Mouse (Mus musculus) forebrain, embryonic 14.5 days (tissue): ENCODE results near the gene Ace2. TPM values are rescaled to one million over a fixed set of nuclear protein-coding genes. Genes with fewer than 3 reads are reported as not detected.

Experiments
- ATAC-seq: fragments of 200-750 bp; cut with Nextera tagmentation; 2 replicates; pipeline ENCODE4 v1.8.0; 2017; ENCODE audit warnings: mild to moderate bottlenecking, moderate library complexity
- DNase-seq: peaks from one replicate; pipeline ENCODE4 v3.0.0-alpha.2; 2015; ENCODE audit warnings: low spot score
- H3K27ac ChIP-seq: fragments of 300-500 bp; sonication (generic); 2 replicates; pipeline ENCODE4 v1.5.1; 2014; ENCODE audit warnings: low read depth, mild to moderate bottlenecking, control low read depth, low read length, moderate library complexity
- H3K27me3 ChIP-seq: fragments of 300-500 bp; sonication (generic); replicated peaks from 2 replicates; pipeline ENCODE4 v1.6.1; 2014; ENCODE audit warnings: low read length, control low read depth, mixed read lengths; ENCODE audit not compliant: control insufficient read depth, insufficient read depth
- H3K36me3 ChIP-seq: fragments of 300-500 bp; sonication (generic); 2 replicates; pipeline ENCODE4 v1.6.1; 2014; ENCODE audit warnings: low read length, control low read depth; ENCODE audit not compliant: control insufficient read depth, insufficient read depth
- H3K4me1 ChIP-seq: fragments of 300-500 bp; sonication (generic); 2 replicates; pipeline ENCODE4 v1.6.1; 2014; ENCODE audit warnings: antibody characterized with exemption, low read length, control low read depth; ENCODE audit not compliant: control insufficient read depth, insufficient read depth
- H3K4me2 ChIP-seq: fragments of 300-500 bp; sonication (generic); 2 replicates; pipeline ENCODE4 v1.6.1; 2014; ENCODE audit warnings: mild to moderate bottlenecking, control low read depth, low read length
- H3K4me3 ChIP-seq: fragments of 300-500 bp; sonication (generic); 2 replicates; pipeline ENCODE4 v1.5.1; 2014; ENCODE audit warnings: low read depth, low read length, control low read depth
- H3K9ac ChIP-seq: fragments of 300-500 bp; sonication (generic); 2 replicates; pipeline ENCODE4 v1.6.1; 2014; ENCODE audit warnings: mild to moderate bottlenecking, low read length, control low read depth, moderate library complexity
- H3K9me3 ChIP-seq: fragments of 300-500 bp; sonication (generic); replicated peaks from 2 replicates; pipeline ENCODE4 v1.6.1; 2016; ENCODE audit warnings: low read length, control low read depth, mixed read lengths; ENCODE audit not compliant: control insufficient read depth
- WGBS: fragments of 180-500 bp; shearing (Covaris S2); extraction: QIAGEN DNeasy Blood & Tissue Kit; methylation state at CpG from one replicate; pipeline ENCODE4 v1.1.7; 2014; 5-methylcytosine and 5-hydroxymethylcytosine counted together
- polyA plus RNA-seq: library from polyadenylated mRNA; unstranded; fragments of >200 nt; fragmentation: Nextera tagmentation; extraction: Ambion mirVana; gene quantifications from 2 replicates; pipeline ENCODE4 v1.2.1, GENCODE M21; 2014

Gene Ace2
- polyA plus RNA-seq, 1 experiment from 2014 or later: not detected

- Histone ChIP-seq H3K4me1 (no peaks in the 10 kb centered on the region), H3K9me3 (no peaks in the 10 kb centered on the region), H3K27me3 (no peaks in the 10 kb centered on the region), H3K9ac (no peak overlapping the region), H3K27ac (no peak overlapping the region), H3K36me3 (no peaks in the 10 kb centered on the region), H3K4me2 (no peak overlapping the region), H3K4me3 (no peak overlapping the region)
- no peak for ATAC-seq
- DNase-seq: no peak
- WGBS: 85% methylated on average over 5 of the region's 5 CpGs
These were observed 61.4 kb downstream of the Ace2 start for GRCm38 (mm10) chrX:164200547-164200946.

GRCm38 (mm10) chrX:164221989-164222388 is 82.9 kb downstream of the Ace2 start:
- no peak for DNase-seq
- Histone ChIP-seq H3K36me3 (no peaks in the 10 kb centered on the region), H3K4me2 (no peak overlapping the region), H3K27me3 (no peaks in the 10 kb centered on the region), H3K27ac (no peak overlapping the region), H3K9me3 (no peaks in the 10 kb centered on the region), H3K4me3 (no peak overlapping the region), H3K4me1 (no peaks in the 10 kb centered on the region), H3K9ac (no peak overlapping the region)
- ATAC-seq: no peak
- 70% methylated on average over 2 of the region's 2 CpGs for WGBS

GRCm38 (mm10) chrX:164233380-164233779 is 94.2 kb downstream of the Ace2 start:
- DNase-seq: peak; percentile 1
- Histone ChIP-seq H3K4me1 (no peaks in the 10 kb centered on the region), H3K4me3 (no peak overlapping the region), H3K9ac (no peak overlapping the region), H3K27me3 (no peaks in the 10 kb centered on the region), H3K4me2 (no peak overlapping the region), H3K9me3 (no peaks in the 10 kb centered on the region), H3K36me3 (no peaks in the 10 kb centered on the region), H3K27ac (no peak overlapping the region)
- WGBS: 64% methylated on average over 8 of the region's 8 CpGs
- no peak for ATAC-seq

Other genes with a start within 250 kb of the Ace2 start
- 113 and 144 TPM in 2 replicates for gene Ap1s2, start 230.3 kb upstream of the Ace2 start, polyA plus RNA-seq
- gene Zrsr2, start 180.7 kb upstream of the Ace2 start, polyA plus RNA-seq: 42.3 and 43.8 TPM in 2 replicates
- gene Car5b, start 111.3 kb upstream of the Ace2 start, polyA plus RNA-seq: 0.22 and 0.34 TPM in 2 replicates
- gene Siah1b, start 62.8 kb upstream of the Ace2 start, polyA plus RNA-seq: 25.4 and 27.7 TPM in 2 replicates
- gene Cltrn, start 50.5 kb upstream of the Ace2 start, polyA plus RNA-seq: 0.14 and 0.28 TPM in 2 replicates
- gene Bmx, start 118.9 kb downstream of the Ace2 start, polyA plus RNA-seq: 0.22 and 0.27 TPM in 2 replicates
- gene Pir, start 130.0 kb downstream of the Ace2 start, polyA plus RNA-seq: 3.9 and 4.3 TPM in 2 replicates
- gene Vegfd, start 234.0 kb downstream of the Ace2 start, polyA plus RNA-seq: 0.67 and 1.1 TPM in 2 replicates